Mouse (Mus musculus) testis, adult 2 months (tissue): ENCODE results near the gene Gmeb1.

Experiments
- CTCF ChIP-seq: fragments of 200-500 bp; IDR thresholded peaks from 2 replicates; pipeline ENCODE4 v1.5.1; 2012; ENCODE audit warnings: low read depth, mild to moderate bottlenecking, inconsistent platforms, low read length, moderate library complexity; ENCODE audit not compliant: control insufficient read depth, insufficient read depth, insufficient replicate concordance
- POLR2A ChIP-seq: fragments of 200-500 bp; IDR thresholded peaks from 2 replicates; pipeline ENCODE4 v1.6.1; 2012; ENCODE audit warnings: low read depth, mild to moderate bottlenecking, inconsistent platforms, low read length, moderate library complexity; ENCODE audit not compliant: control insufficient read depth

DNA sequence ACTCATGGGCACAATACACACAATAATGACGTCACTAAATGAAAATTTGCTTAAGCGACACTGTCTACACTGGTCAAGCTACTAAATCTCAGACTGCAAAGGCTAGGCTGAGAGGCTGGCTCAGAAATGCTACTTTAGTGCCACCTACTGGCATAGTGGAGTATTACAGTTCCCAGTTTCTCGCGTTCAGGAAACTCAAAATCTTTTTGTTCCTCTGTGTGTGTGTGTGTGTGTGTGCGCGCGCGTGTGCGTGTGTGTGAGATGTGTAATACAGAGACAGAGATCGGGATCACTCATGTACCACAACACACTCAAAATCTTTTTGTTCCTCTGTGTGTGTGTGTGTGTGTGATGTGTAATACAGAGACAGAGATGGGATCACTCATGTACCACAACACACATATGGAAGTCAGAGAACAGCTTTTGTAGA lies 82.8 kb downstream of the Gmeb1 start:
- no peak for TF ChIP-seq POLR2A
- TF ChIP-seq CTCF, result peak; percentile 29; the same call in 1 of the 2 replicates
